ENCODE assay signal across 9 mouse cellular contexts in the genomic region with DNA sequence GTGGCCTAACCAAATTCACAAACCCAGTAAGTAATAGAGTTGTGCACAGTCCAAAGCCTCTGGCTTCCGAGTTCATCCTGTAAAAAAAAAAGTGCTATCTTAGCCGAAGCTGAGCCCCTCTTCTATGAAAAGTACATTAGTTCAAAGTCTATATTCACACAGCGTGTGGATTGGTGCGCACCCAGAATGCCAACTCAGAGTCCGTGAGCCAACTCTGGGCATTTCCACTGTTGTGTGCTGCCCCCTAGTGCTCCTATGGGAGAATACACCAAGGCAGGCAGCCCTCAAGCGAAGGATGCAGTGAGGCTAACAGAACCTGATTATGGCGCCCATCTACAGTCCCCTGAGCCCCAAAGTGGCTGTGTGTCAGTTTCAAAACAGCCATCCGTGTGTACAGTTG. TPM values are rescaled to one million over a fixed set of nuclear protein-coding genes. Genes with fewer than 3 reads are reported as not detected.
DNase-seq lines count a peak whose midpoint lies in the region; ATAC-seq and TF ChIP-seq lines count a peak whose summit lies in the region.
"Had no signal": no experiment of that assay in that cellular context is flagged by ENCODE, and none has a peak within 500 bp of the region (broad histone marks: within the 10 kb centered on the region; RNA-seq: fewer than 3 reads in every experiment).

No protein-coding gene starts in this region.

- no peaks in the 10 kb centered on the region for H3K27me3 ChIP-seq in cerebellum, adult 2 months (ENCODE audit: control insufficient read depth, insufficient read depth, low read length)
- H3K27me3 ChIP-seq in forebrain, postnatal 0 days (ENCODE audit: insufficient read depth, low read length): peaks cover 10% of the 10 kb centered on the region; the same call in 1 of the 2 replicates
- peaks cover 8% of the 10 kb centered on the region for H3K27me3 ChIP-seq in midbrain, embryonic 16.5 days (ENCODE audit: control insufficient read depth, insufficient read depth, low read depth, low read length)

- H3K9me3 ChIP-seq in forebrain, postnatal 0 days (ENCODE audit: low read length): no peaks in the 10 kb centered on the region
- H3K9me3 ChIP-seq in midbrain, embryonic 16.5 days (replicated peaks; ENCODE audit: control insufficient read depth, low read length, poor library complexity, severe bottlenecking): no peaks in the 10 kb centered on the region
- H3K9me3 ChIP-seq: embryonic facial prominence, embryonic 13.5 days had no signal

- H3K4me3 ChIP-seq in cerebellum, adult 2 months (replicated peaks; ENCODE audit: insufficient read depth, low read depth, low read length): no peak overlapping the region
- H3K4me3 ChIP-seq in forebrain, postnatal 0 days (ENCODE audit: low read depth, low read length): no peak overlapping the region
- H3K4me3 ChIP-seq in midbrain, embryonic 16.5 days (ENCODE audit: low read depth, low read length): no peak overlapping the region
- H3K4me3 ChIP-seq: embryonic facial prominence, embryonic 13.5 days had no signal

- 3% methylated on average over 8 of the region's 8 CpGs for WGBS in cerebellum, adult 2 months
- WGBS in forebrain, postnatal 0 days: 9% methylated on average over 8 of the region's 8 CpGs
- 17% methylated on average over 8 of the region's 8 CpGs for WGBS in midbrain, embryonic 16.5 days

- H3K4me1 ChIP-seq in cerebellum, adult 2 months (ENCODE audit: control insufficient read depth, insufficient read depth, low read length): peaks cover 16% of the 10 kb centered on the region
- no peaks in the 10 kb centered on the region for H3K4me1 ChIP-seq in forebrain, postnatal 0 days (ENCODE audit: insufficient read depth)
- H3K4me1 ChIP-seq in midbrain, embryonic 16.5 days (ENCODE audit: control insufficient read depth, insufficient read depth, low read length): no peaks in the 10 kb centered on the region
- H3K4me1 ChIP-seq: embryonic facial prominence, embryonic 13.5 days had no signal

- peak; percentile 56 for ATAC-seq in forebrain, postnatal 0 days
- peak; percentile 54 for ATAC-seq in inflammation-experienced regulatory T-cells, adult 6 months
- ATAC-seq in midbrain, embryonic 16.5 days: peak; percentile 32; the same call in 1 of the 2 replicates

- intact Hi-C loops in left cerebral cortex, postnatal 14 days (cut with DNase I): loop anchor here (5.0 kb wide), 1 partner anchor 91 kb away; no protein-coding TSS in a partner anchor

- no peak for TF ChIP-seq POLR2A in cerebellum, adult 2 months (IDR thresholded peaks at IDR 0.05; ENCODE audit: borderline replicate concordance, insufficient read depth, low read length)

- no peak overlapping the region for H3K27ac ChIP-seq in cerebellum, adult 2 months (ENCODE audit: insufficient read depth, low read length)
- no peak overlapping the region for H3K27ac ChIP-seq in forebrain, postnatal 0 days (ENCODE audit: low read depth, low read length)
- no peak overlapping the region for H3K27ac ChIP-seq in midbrain, embryonic 16.5 days (ENCODE audit: low read length)
- H3K27ac ChIP-seq: embryonic facial prominence, embryonic 13.5 days had no signal

- no peaks in the 10 kb centered on the region for H3K36me3 ChIP-seq in forebrain, postnatal 0 days (ENCODE audit: insufficient read depth)
- no peaks in the 10 kb centered on the region for H3K36me3 ChIP-seq in midbrain, embryonic 16.5 days (ENCODE audit: control insufficient read depth, insufficient read depth, low read length)
- H3K36me3 ChIP-seq: embryonic facial prominence, embryonic 13.5 days had no signal

- peak; percentile 95 for TF ChIP-seq CTCF in cerebellum, adult 2 months (IDR thresholded peaks at IDR 0.05; ENCODE audit: borderline replicate concordance, insufficient read depth, low read depth, low read length)
- TF ChIP-seq CTCF in forebrain, postnatal 0 days (IDR thresholded peaks at IDR 0.05; ENCODE audit: low read depth): peak; percentile 91

- peak; percentile 41 for DNase-seq in ovary, adult 18-20 months (ENCODE audit: low spot score)
- no peak for DNase-seq in ovary, postnatal 10 days (ENCODE audit: low spot score)
- DNase-seq in cerebellum, adult 2 months: peak; percentile 82 to 90
- DNase-seq in forebrain, postnatal 0 days: peak; percentile 86
- peak; percentile 85 to 88 for DNase-seq in left cerebral cortex, postnatal 14 days (ENCODE audit: low spot score in 2 of 2)
- peak; percentile 54 to 57 for DNase-seq in spleen, postnatal 36 days (ENCODE audit: low spot score in 2 of 2)

- no peak overlapping the region for H3K4me2 ChIP-seq in forebrain, postnatal 0 days (ENCODE audit: low read depth)
- no peak overlapping the region for H3K4me2 ChIP-seq in midbrain, embryonic 16.5 days (ENCODE audit: low read length)
- H3K4me2 ChIP-seq: embryonic facial prominence, embryonic 13.5 days had no signal

- H3K9ac ChIP-seq in forebrain, postnatal 0 days: no peak overlapping the region
- no peak overlapping the region for H3K9ac ChIP-seq in midbrain, embryonic 16.5 days (ENCODE audit: low read depth, low read length)
- H3K9ac ChIP-seq: embryonic facial prominence, embryonic 13.5 days had no signal

RNA-seq across cellular contexts. Expression of gene Kdf1, which starts 5.8 kb away (rescaled TPM):
- polyA plus RNA-seq in cerebellum, adult 2 months (2012; rRNA removed): 0.10 TPM in 1 of 2 replicates, not detected in the other
- 0.23 TPM in 1 of 2 replicates, not detected in the other for total RNA-seq in forebrain, postnatal 0 days (2014; rRNA removed)
- polyA plus RNA-seq in forebrain, postnatal 0 days (2015; fragmentation: Nextera tagmentation; extraction: Ambion mirVana): 0.40 and 0.92 TPM in 2 replicates
- under 1 TPM in 2 of 3 experiments, not detected in 1; 0.41 to 0.48 TPM for polyA plus RNA-seq in inflammation-experienced regulatory T-cells, adult 6 months (2017; shearing (Covaris generic))
- total RNA-seq in left cerebral cortex, postnatal 14 days (2021): not detected
- polyA plus RNA-seq in midbrain, embryonic 16.5 days (2015; fragmentation: Nextera tagmentation; extraction: Ambion mirVana): 0.61 and 0.69 TPM in 2 replicates

RNA-seq across cellular contexts. Expression of gene Trnp1, which starts 14.6 kb away (rescaled TPM):
- polyA plus RNA-seq in cerebellum, adult 2 months (2012; rRNA removed): 153 and 162 TPM in 2 replicates
- total RNA-seq in forebrain, postnatal 0 days (2014; rRNA removed): 25.7 and 32.1 TPM in 2 replicates
- polyA plus RNA-seq in forebrain, postnatal 0 days (2015; fragmentation: Nextera tagmentation; extraction: Ambion mirVana): 14.3 and 17.7 TPM in 2 replicates
- polyA plus RNA-seq in inflammation-experienced regulatory T-cells, adult 6 months (2017; shearing (Covaris generic)): not detected
- 100 to 1,000 TPM; 150 to 170 TPM for total RNA-seq in left cerebral cortex, postnatal 14 days (2021)
- polyA plus RNA-seq in midbrain, embryonic 16.5 days (2015; fragmentation: Nextera tagmentation; extraction: Ambion mirVana): 5.7 and 8.2 TPM in 2 replicates

RNA-seq across cellular contexts. Expression of gene Nudc, which starts 32.8 kb away (rescaled TPM):
- polyA plus RNA-seq in cerebellum, adult 2 months (2012; rRNA removed): 197 and 231 TPM in 2 replicates
- 115 and 119 TPM in 2 replicates for total RNA-seq in forebrain, postnatal 0 days (2014; rRNA removed)
- polyA plus RNA-seq in forebrain, postnatal 0 days (2015; fragmentation: Nextera tagmentation; extraction: Ambion mirVana): 217 and 262 TPM in 2 replicates
- polyA plus RNA-seq in inflammation-experienced regulatory T-cells, adult 6 months (2017; shearing (Covaris generic)): 10 to 100 TPM; 32.6 to 44.0 (median 40.6) TPM
- total RNA-seq in left cerebral cortex, postnatal 14 days (2021): 100 to 1,000 TPM; 102 TPM
- polyA plus RNA-seq in midbrain, embryonic 16.5 days (2015; fragmentation: Nextera tagmentation; extraction: Ambion mirVana): 247 and 263 TPM in 2 replicates

RNA-seq across cellular contexts. Expression of gene Tent5b, which starts 33.0 kb away (rescaled TPM):
- 0.21 and 0.26 TPM in 2 replicates for polyA plus RNA-seq in cerebellum, adult 2 months (2012; rRNA removed)
- total RNA-seq in forebrain, postnatal 0 days (2014; rRNA removed): 0.23 and 0.62 TPM in 2 replicates
- 0.31 TPM in 2 replicates for polyA plus RNA-seq in forebrain, postnatal 0 days (2015; fragmentation: Nextera tagmentation; extraction: Ambion mirVana)
- polyA plus RNA-seq in inflammation-experienced regulatory T-cells, adult 6 months (2017; shearing (Covaris generic)): not detected
- total RNA-seq in left cerebral cortex, postnatal 14 days (2021): not detected
- polyA plus RNA-seq in midbrain, embryonic 16.5 days (2015; fragmentation: Nextera tagmentation; extraction: Ambion mirVana): 0.15 TPM in 2 replicates

RNA-seq across cellular contexts. Expression of gene Nr0b2, which starts 40.2 kb away (rescaled TPM):
- 2.1 and 2.6 TPM in 2 replicates for polyA plus RNA-seq in cerebellum, adult 2 months (2012; rRNA removed)
- total RNA-seq in forebrain, postnatal 0 days (2014; rRNA removed): not detected in 2 replicates
- not detected in 2 replicates for polyA plus RNA-seq in forebrain, postnatal 0 days (2015; fragmentation: Nextera tagmentation; extraction: Ambion mirVana)
- polyA plus RNA-seq in inflammation-experienced regulatory T-cells, adult 6 months (2017; shearing (Covaris generic)): not detected
- total RNA-seq in left cerebral cortex, postnatal 14 days (2021): not detected
- polyA plus RNA-seq in midbrain, embryonic 16.5 days (2015; fragmentation: Nextera tagmentation; extraction: Ambion mirVana): not detected in 2 replicates
- polyA plus RNA-seq: embryonic facial prominence, embryonic 13.5 days had no signal
